Mouse (Mus musculus): ENCODE measurements around the gene Zfp12.

Zfp12 gene

DNA sequence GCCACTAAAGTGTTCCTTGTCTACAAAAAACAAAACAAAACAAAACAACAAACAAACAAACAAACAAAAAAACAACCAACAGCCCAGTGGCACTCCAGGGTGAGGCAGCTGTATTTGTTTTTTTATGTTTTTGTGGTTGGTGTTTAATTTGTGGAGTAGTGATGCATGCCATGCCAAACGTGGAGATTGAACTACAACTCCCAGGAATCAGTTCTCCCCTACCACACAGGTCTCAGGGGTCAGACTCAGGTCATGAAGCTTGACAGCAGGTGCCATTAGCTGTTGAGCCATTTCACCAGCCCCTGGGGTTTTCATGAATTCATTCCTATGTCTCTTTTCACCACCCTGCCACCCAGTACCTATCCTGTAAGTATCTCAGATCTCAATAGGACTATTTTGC is 30.4 kb downstream of the Zfp12 start:
- in situ Hi-C loops (cut with MboI; ENCODE audit: low sequenced_read_pairs), result no loop called here

DNA sequence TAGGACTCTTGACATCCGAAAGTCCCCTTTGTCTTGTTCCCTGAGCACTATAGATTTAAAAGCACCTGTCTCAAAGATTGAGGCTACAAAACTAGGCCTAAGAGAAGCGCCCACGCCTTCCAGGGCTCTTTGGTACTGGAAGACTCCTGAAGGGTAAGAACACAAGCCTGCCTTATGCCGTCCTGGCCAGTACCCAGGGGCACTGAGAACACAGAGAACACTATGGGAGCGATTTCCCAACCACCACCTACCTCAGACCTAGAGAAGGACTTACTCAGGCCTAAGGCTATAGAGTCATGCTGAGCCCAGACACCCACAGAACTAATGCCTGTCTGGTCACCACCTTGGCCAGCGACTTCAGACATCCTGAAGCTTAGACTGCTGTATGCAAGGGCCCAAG is 31.8 kb downstream of the Zfp12 start:
- in situ Hi-C loops (cut with MboI; ENCODE audit: low sequenced_read_pairs), result no loop called here

DNA sequence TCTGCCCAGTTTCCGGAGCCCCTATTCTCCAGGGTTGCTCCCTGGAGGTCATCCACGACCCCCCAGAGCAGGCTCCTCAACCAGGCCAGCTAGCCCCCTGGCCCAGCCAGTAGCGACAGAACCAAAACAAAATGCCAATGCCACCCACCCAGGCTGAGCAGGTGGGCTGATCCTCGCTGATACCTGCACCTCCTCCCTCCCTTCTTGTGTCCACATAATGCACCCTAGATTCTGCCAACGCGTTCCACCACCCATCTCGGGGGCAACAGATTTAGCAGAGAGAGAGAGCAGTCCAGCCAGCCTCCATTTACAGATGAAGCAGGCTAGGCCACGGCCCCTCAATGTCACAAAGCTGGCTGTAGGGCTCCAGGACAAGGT is 34.0 kb downstream of the Zfp12 start:
- in situ Hi-C loops (cut with MboI; ENCODE audit: low sequenced_read_pairs), result no loop called here

DNA sequence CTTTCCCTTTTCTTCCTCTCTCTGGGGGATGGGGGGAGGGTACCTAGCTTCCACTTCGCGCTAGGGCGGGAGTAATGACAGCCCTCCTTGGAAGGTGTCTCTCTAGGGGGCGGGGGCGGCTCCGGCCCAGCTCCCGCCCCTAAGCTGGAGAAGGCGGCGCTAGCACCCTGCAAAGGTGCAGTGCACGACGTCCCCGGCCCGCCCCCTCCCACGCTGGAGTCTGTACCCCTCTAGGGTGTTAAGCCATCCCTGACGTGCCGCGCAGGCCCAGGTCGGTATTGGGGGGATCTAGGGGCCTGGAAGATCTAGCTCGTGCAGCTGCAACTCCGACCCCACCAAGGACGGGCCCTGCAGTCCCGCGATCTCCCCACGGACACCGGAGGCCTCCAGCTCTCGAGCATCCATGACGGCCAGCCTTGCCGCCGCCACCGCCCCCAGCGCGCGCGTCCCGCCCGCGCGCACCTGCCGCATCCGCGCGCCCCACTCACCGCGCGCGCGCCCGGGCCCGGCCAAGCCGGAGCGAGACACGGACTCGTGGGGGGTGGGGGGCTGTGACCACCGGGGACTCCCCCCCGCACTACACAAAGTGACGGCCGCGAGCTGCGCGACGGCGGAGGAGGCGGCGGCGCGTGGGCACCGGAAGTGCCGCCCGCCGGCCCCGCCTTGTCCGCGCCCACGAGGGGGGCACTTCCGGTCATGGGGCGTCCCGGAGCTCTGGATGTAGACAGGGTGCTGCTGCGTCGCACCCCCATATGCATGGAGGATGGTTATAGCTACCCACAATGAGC is 34.6 kb downstream of the Zfp12 start, which contains the start of gene Zfp316:
Gene Zfp316, minus strand, starts transcription at position 660 of the 788 bp plus-strand sequence.
- in situ Hi-C loops (cut with MboI; ENCODE audit: low sequenced_read_pairs), result no loop called here

DNA sequence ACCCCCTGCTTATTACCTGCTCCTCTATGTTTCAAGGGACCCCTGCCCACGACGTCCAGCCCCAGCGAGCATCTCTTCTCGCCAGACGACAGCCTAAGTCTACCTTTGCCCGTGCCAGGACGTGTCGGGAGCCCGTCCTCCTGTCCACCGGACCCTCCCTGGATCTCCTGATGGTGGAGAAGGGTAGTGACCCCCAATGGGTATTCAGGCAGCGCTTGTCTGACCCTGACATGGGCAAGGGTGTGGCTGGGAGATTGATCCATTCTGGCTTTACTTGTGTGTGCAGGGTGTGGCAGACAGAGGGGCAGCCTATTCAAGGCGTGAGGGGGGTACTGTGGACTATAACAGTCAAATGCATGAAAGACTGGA is 35.2 kb downstream of the Zfp12 start:
- in situ Hi-C loops (cut with MboI; ENCODE audit: low sequenced_read_pairs), result no loop called here

DNA sequence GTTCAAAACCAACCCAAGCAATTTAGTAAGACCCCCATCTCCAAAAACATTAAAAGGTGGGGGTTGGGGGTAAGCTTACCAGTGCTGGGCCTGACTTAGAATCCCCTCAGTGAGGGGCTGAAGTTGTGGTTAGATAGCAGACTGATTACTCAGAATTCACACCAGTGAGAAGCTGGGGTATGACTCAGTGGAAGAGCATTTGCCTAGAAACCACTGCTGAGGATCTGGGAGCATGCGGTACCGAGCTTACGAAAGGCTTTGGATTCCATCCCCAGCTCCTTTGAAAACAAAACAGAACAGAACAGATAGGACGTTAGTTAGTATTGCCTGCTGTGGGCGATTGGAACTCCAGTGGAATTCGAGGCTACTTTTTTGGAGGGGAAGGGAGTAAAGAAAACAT is 36.7 kb downstream of the Zfp12 start:
- in situ Hi-C loops (cut with MboI; ENCODE audit: low sequenced_read_pairs), result no loop called here

DNA sequence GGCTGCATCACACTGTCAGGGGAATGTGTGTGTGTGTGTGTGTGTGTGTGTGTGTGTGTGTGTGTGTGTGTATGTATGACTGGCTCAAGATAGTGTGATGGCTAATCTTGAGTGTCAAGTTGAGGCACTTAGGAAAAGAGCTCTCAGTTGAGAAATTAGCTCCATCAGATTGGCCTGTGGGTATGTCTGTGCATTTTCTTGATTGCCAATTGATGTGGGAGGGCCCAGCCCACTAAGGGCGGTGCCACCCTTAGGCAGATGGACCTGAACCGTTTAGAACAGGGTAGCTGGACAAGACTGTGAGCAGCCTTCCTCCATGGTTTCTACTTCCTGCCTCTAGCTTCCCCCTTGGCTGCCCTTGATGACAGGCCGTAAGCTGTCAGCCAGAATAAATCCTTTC is 37.1 kb downstream of the Zfp12 start:
- in situ Hi-C loops (cut with MboI; ENCODE audit: low sequenced_read_pairs), result no loop called here

DNA sequence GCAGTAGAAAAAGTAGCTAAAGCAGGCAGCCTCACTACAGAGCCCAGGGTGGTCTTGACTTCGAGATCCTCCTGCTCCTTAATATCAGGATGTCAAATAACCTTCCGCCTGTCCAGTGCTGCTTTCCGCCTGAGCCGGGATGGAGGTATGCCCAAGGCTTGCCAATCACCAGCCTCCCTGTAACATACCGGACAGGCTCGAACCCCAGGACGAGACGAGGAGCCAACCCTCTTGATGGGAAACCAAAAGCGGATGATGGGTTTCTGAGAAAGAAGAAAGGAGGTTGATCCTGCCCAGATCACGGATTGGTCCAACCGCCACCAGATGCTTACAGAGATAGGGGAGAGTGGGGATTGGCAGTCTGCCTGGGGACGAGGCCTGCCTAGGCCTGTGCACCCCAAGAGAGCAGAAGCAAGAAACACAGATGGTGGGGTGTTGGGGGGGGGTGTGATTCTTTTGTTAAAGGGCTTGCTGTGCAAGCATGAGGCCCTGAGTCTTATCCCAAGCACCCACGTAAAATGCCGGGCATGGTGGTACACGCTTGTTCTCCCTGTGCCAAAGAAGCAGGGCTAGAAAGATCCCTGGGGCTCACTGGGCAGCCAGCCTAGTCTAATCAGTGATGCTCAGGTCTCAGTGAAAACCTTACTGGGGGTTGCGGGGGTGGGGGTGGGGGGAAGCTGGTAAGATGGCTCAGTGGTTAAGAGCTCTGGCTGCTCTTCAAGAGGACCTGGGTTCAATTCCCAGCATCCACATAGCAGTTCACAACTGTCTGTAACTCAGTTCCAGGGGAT is 37.8 kb downstream of the Zfp12 start:
- in situ Hi-C loops (cut with MboI; ENCODE audit: low sequenced_read_pairs), result no loop called here

DNA sequence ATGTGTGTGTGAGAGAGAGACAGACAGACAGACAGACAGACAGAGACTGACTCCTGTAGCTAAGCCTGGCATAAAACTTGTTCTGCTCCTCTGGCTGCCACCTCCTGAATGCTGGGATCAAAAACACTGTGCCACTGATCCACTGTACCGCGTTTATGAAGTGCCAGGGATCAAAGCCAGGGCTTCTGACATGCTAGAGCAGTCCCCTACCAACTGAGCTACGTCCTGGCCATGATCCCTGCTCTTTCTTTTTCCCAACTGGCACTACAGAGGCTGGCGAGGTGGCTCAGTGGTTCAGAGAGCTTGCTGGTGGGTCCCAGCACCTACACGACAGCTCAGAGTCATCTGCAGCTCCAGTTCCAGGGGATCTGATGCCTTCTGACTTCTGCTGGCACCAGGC is 40.8 kb downstream of the Zfp12 start:
- in situ Hi-C loops (cut with MboI; ENCODE audit: low sequenced_read_pairs), result no loop called here

DNA sequence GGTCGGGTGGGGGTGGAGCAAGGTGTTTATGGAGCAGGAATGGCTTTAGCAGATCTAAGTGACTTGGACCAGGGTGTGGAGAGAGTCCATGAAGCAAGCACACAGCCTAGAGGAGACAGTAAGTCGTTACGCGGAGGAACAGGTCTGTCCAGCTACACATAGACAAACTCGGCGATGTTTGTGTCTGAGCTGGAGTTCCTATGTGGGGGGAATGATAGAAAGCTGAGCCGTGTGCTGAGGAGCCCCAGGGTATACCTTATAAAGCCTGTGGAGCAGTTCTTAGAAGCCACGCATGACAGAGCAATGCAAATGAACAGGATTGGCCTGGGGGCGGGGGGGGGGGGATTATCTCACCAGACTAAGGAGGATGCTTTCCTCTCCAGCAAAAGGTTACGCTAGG is 44.3 kb downstream of the Zfp12 start:
- in situ Hi-C loops (cut with MboI; ENCODE audit: low sequenced_read_pairs), result no loop called here

DNA sequence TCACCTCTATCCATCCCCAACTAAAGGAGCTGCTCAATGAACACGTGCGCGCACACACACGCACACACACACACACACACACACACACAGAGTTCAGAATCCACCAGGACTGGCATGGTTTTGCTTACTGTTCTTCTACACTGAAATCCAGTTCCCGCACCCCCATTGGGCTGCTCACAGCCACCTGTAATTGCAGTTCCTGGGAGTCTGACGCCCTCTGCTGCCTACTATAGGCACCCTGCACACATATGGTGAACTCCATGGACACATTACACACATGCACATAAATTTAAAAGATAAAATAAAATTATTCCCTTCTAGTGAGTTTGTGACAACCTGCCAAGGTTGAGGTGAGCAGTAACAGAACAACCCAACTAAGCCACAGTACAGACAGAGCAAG is 49.8 kb downstream of the Zfp12 start:
- in situ Hi-C loops (cut with MboI; ENCODE audit: low sequenced_read_pairs), result no loop called here

DNA sequence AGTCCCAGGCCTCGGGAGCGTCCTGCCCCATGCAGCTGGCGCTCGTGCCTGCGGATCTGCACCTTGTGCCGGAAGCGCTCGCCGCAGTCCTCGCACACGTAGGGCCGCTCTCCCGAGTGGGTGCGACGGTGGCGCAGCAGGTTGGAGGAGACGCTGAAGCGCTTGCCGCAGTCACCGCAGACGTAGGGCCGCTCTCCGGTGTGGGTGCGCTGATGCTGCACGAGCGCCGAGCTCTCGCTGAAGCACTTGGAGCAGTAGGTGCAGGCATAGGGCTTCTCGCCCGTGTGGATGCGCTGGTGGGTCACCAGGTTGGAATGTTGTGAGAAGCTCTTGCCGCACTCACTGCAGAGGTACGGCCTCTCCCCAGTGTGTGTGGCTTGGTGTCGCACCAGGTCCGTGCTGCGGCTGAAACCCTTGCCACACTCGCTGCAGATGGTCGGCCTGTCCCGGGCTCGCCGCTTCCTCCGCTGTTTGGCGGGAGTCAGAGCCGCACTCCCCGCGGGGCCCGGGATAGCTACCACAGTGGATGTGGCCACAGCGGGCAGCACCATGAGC is 52.9 kb downstream of the Zfp12 start:
- in situ Hi-C loops (cut with MboI; ENCODE audit: low sequenced_read_pairs), result no loop called here

DNA sequence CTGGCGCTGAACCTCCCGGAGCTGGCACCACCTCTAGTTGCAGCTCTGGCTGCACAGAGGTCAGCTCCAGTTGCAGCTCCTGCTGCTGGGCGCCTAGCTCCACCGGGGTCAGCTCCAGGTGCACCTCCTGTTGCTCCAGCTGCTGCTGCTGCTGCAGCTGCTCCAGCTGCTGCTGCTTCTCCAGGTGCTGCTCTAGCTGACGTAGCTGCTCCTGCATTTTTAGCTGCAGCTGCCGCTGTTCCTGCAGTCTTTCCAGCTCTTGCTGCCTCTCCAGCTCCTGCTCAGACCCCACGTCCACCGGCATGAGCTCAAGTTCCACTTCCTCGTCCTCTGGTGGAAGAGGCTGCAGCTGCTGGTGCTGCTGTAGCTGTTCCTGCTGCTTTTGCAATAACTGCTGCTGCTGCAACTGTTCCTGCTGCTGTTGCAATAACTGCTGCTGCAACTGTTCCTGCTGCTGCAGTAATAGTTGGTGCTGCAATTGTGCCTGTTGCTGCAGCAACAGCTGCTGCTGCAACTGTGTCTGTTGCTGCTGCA is 53.5 kb downstream of the Zfp12 start:
- in situ Hi-C loops (cut with MboI; ENCODE audit: low sequenced_read_pairs), result no loop called here

DNA sequence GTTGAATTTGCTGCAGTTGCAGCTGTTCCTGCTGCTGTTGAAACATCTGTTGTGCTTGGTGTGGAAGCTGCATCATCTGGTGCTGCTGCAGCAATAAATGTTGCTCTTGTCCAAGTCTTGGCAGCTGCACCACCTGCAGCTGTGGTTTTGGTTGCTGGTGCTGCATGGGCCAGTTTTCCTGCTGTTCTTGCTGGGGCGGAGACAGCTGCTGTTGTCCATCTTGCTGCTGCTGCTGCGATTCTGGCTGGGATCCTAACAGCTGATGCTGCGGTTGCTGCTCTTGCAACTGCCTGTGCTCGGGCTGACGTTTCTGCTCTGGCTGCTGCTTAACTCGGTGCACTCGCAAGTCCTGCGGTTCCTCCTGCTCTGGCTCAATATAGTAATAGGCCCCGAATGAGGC is 54.3 kb downstream of the Zfp12 start:
- in situ Hi-C loops (cut with MboI; ENCODE audit: low sequenced_read_pairs), result no loop called here

DNA sequence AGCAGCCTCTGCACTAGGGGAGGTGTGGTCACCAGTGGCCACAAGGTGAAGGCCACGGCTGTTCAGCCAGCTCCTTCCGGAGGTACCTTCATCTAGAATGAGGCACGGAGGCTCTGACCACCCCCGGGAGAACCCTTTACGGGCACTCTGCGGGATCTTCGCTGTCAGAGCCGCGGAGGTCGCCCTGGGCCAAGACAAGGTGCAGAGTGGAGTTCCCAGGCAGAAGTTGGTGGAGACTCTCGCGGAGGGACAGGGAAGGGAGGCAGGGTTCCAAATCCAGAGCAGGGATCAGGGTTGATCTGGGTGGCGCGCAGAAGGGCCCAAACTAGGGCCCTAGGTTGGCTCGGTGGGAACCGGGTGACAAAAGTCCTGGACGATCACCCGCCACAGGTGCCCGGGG is 57.9 kb downstream of the Zfp12 start:
- in situ Hi-C loops (cut with MboI; ENCODE audit: low sequenced_read_pairs), result no loop called here

DNA sequence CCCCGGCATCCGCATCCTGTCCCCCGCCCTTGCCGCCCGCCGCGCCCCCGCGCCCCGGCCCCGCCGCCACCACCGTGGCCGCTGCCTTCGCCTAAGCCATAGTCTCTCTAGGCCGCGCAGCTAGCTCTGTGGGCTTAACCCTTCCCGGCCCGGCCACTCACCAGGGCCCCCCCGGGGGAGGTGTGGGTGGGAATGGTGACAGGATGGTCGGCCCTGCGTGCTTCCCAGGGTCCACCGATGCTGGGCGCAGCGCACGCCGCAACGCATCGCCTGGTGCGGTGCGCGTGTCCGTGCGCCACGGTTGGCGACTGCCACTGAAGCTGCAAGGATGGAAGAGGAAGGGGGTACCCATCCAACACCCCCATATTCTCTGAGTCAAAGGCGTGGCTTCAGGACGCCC is 58.4 kb downstream of the Zfp12 start, which contains the start of gene Zfp853:
Gene Zfp853, minus strand, starts transcription at position 220 of the 400 bp plus-strand sequence.
- in situ Hi-C loops (cut with MboI; ENCODE audit: low sequenced_read_pairs), result no loop called here

DNA sequence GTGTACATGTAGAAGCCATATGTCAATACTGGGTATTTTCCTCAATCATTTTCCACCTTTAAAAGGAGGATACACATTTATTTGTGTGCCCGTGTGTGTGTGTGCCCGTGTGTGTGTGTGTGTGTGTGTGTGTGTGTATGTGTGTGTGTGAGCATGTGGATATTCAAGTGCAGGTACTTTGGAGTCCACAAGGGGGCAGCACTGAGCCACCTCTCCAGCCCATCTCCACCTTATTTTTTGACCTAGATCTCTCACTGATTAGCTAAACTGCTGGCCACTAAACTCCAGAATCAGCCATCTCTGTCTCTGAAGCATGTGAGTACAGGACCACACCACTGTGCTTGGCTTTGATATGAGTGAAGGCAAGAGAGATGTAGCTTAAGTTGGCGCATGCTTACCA is 59.9 kb downstream of the Zfp12 start:
- in situ Hi-C loops (cut with MboI; ENCODE audit: low sequenced_read_pairs), result no loop called here

DNA sequence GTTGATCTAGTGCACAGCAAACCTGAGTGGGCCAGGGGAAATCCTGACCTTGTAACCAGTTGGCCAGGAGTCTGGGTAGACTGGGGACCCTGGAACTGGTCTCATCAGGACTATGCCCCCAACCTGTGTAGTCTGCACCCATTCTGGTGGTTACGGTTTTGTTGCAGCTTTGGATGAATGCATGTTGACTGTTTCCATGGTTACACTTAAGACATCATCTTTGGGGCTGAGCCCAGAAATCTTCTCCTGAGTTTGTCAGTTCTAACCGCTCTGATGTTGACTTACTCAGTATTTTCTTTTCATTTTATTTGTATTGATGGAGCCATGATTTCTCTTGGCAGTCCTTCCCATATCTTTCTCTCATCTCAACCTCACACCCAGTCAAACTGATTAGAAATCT is 60.4 kb downstream of the Zfp12 start:
- in situ Hi-C loops (cut with MboI; ENCODE audit: low sequenced_read_pairs), result no loop called here

DNA sequence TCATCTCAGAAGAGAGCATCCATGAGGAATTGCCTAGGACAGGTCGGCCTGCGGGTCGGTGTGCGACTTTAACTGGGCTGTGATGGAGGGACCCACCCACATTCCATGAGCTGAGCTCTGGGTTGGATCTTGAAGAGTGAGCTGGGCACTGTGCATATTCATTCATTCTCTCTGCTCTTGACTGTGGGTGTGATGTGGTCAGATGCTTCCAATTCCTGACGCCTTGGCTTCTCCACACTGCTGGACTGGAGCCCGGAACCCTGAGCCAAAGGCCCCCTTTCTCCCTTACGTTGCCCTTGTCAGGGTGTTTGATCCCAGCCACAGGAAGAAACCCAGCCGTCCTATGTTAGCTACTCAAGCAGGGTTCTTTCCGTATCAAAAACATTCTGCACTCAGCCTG is 63.0 kb downstream of the Zfp12 start:
- in situ Hi-C loops (cut with MboI; ENCODE audit: low sequenced_read_pairs), result no loop called here

DNA sequence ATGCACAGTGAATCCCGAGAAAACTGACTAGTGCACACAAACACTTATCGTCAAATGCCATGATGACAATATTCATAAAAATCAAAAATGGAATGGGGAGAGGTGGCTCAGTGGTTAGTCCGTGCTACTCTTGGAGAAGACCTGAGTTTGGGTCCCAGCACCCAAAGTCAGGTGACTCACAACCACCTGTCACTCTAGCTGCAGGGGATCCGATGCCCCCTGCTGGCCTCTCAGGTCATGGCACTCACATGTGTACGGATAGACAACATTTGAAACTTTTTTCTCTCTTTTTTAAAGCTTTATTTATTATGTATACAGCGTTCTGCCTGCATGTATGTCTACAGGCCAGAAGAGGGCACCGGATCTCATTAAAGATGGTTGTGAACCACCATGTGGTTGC is 63.4 kb downstream of the Zfp12 start:
- in situ Hi-C loops (cut with MboI; ENCODE audit: low sequenced_read_pairs), result no loop called here

Data from CH12F3 (cell line).